Mouse (Mus musculus) large intestine, adult 2 months (tissue): Measurements from ENCODE around the gene Tsfm. TPM values are rescaled to one million over a fixed set of nuclear protein-coding genes. Genes with fewer than 3 reads are reported as not detected.

Source experiments
- DNase-seq: peaks from one replicate; pipeline ENCODE4 v3.0.0-alpha.2; 2012; ENCODE audit warnings: low read depth, low spot score
- WGBS: fragments of 180-500 bp; shearing (Covaris S2); methylation state at CpG from one replicate; pipeline ENCODE4 v1.1.7; 2018; 5-methylcytosine and 5-hydroxymethylcytosine counted together
- polyA plus RNA-seq: library from polyadenylated mRNA; depleted of rRNA; stranded (reverse); fragments of >200 nt; gene quantifications from 2 replicates; pipeline ENCODE4 v1.2.3, GENCODE M21; 2012; rRNA removed

Gene Tsfm
- polyA plus RNA-seq, 1 experiment, result 39.0 TPM

GRCm38 (mm10) chr10:126972988-126973387 is 57.7 kb downstream of the Tsfm start:
- no peak for DNase-seq
- 19% methylated on average over 7 of the region's 7 CpGs for WGBS

- DNase-seq, result no peak
- 17% methylated on average over 13 of the region's 13 CpGs for WGBS
Measured at GRCm38 (mm10) chr10:126972051-126972725, 58.5 kb downstream of the Tsfm start.

GRCm38 (mm10) chr10:126971363-126972050 is 59.1 kb downstream of the Tsfm start:
- WGBS, result 19% methylated on average over 12 of the region's 12 CpGs
- DNase-seq, result no peak

GRCm38 (mm10) chr10:126963821-126964220 is 66.8 kb downstream of the Tsfm start:
- no peak for DNase-seq
- 90% methylated on average over 8 of the region's 8 CpGs for WGBS

- WGBS, result 50% methylated on average over 6 of the region's 6 CpGs
- DNase-seq, result no peak
Measured at GRCm38 (mm10) chr10:126962966-126963330, 67.7 kb downstream of the Tsfm start.

- DNase-seq, result no peak
- WGBS, result 45% methylated on average over 15 of the region's 15 CpGs
Measured at GRCm38 (mm10) chr10:126962271-126962965, 68.2 kb downstream of the Tsfm start.

GRCm38 (mm10) chr10:126961757-126962156 is 68.9 kb downstream of the Tsfm start:
- no peak for DNase-seq
- 76% methylated on average over 10 of the region's 10 CpGs for WGBS

Other genes with a start within 250 kb of the Tsfm start
- 7.8 and 9.3 TPM in 2 replicates for gene Atp23, start 129.5 kb downstream of the Tsfm start, polyA plus RNA-seq
- 123 TPM in 2 replicates for gene Ctdsp2, start 52.1 kb downstream of the Tsfm start, polyA plus RNA-seq
- 1.5 and 2.1 TPM in 2 replicates for gene Avil, start 30.1 kb downstream of the Tsfm start, polyA plus RNA-seq
- gene Mettl1, start 10.6 kb upstream of the Tsfm start, polyA plus RNA-seq, result 20.7 and 22.6 TPM in 2 replicates
- gene Eef1akmt3, start 10.7 kb upstream of the Tsfm start, polyA plus RNA-seq, result 1.4 TPM in 2 replicates
- gene Cyp27b1, start 17.4 kb upstream of the Tsfm start, polyA plus RNA-seq, result 0.22 and 0.27 TPM in 2 replicates
- 3.2 and 3.5 TPM in 2 replicates for gene March9, start 29.3 kb upstream of the Tsfm start, polyA plus RNA-seq
- 228 and 258 TPM in 2 replicates for gene Cdk4, start 32.7 kb upstream of the Tsfm start, polyA plus RNA-seq
- 73.8 and 85.4 TPM in 2 replicates for gene Tspan31, start 39.4 kb upstream of the Tsfm start, polyA plus RNA-seq
- gene Agap2, start 44.4 kb upstream of the Tsfm start, polyA plus RNA-seq, result 4.0 and 7.1 TPM in 2 replicates
- gene Os9, start 90.3 kb upstream of the Tsfm start, polyA plus RNA-seq, result 71.3 and 102 TPM in 2 replicates
- gene B4galnt1, start 134.4 kb upstream of the Tsfm start, polyA plus RNA-seq, result 247 and 361 TPM in 2 replicates
- 0.41 and 0.90 TPM in 2 replicates for gene Slc26a10, start 149.8 kb upstream of the Tsfm start, polyA plus RNA-seq
- 16.0 and 20.5 TPM in 2 replicates for gene Arhgef25, start 159.2 kb upstream of the Tsfm start, polyA plus RNA-seq
- gene Dtx3, start 164.9 kb upstream of the Tsfm start, polyA plus RNA-seq, result 38.0 and 47.9 TPM in 2 replicates
- 38.9 and 42.6 TPM in 2 replicates for gene Pip4k2c, start 180.7 kb upstream of the Tsfm start, polyA plus RNA-seq
- 1.2 and 2.0 TPM in 2 replicates for gene Kif5a, start 232.5 kb upstream of the Tsfm start, polyA plus RNA-seq
- 181 and 201 TPM in 2 replicates for gene Dctn2, start 235.5 kb upstream of the Tsfm start, polyA plus RNA-seq